Mouse (Mus musculus) B cell, adult 2 months (primary cell): ENCODE results near the gene CT030661.1.
A peak's percentile ranks its signal among the peaks of the same experiment; 100 is the strongest.
"Not testable (repeated sequence)": the region's sequence is repeated elsewhere in the genome, so short reads cannot be mapped to it uniquely, and the experiment has no call there.

ENCODE experiments used
- DNase-seq, 2 experiments: peaks; one replicate each; pipeline ENCODE4 v3.0.0; 2022

The CT030661.1 gene

DNA sequence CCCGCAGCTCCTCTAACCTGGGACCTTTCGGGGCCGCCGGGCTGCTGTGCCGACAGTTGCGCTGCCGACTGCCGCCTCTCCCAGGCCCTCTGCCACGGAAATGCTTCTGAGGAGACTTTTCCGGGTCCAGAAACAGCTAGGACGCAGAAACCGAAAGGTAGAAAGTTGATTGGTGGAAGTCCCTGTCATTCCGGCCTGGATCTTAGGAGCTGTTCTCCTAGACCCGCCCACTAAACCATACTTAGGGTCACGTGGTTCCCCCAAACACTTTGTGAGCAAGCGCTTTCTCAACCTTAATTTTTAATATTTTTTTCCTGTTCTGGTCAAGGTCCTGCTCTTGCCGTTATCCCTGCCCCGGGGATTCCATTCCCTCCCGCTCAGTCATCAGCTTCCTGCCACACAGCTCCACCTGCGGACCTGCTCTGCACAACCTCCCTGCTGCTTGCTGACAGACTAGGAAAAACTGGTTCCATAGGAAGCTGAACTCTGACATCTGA is at the start of gene CT030661.1:
Gene CT030661.1 (minus strand): TSS at position 108 of the 497 bp plus-strand sequence.
- peak; percentile 58 to 64 for DNase-seq

DNA sequence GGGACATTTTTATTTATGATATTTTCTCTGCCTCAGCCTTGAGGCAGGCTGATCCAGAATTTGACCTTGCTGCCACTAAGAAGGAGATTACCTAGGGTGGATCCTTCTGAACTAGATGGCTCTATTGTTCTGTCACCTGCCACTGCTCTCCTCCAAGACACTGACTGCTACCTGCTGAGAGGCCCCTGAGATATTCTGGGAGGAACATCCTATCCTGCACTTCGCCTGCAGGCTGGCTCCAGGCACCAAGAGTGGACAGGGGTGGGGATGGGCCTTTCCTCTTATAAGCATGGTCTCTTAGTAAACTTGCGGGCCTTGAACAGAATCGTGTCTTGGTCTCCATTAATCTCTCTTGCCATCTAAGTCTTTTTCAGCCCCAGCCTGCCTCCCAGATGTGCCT is 49.3 kb upstream of the CT030661.1 start:
- DNase-seq: no peak

DNA sequence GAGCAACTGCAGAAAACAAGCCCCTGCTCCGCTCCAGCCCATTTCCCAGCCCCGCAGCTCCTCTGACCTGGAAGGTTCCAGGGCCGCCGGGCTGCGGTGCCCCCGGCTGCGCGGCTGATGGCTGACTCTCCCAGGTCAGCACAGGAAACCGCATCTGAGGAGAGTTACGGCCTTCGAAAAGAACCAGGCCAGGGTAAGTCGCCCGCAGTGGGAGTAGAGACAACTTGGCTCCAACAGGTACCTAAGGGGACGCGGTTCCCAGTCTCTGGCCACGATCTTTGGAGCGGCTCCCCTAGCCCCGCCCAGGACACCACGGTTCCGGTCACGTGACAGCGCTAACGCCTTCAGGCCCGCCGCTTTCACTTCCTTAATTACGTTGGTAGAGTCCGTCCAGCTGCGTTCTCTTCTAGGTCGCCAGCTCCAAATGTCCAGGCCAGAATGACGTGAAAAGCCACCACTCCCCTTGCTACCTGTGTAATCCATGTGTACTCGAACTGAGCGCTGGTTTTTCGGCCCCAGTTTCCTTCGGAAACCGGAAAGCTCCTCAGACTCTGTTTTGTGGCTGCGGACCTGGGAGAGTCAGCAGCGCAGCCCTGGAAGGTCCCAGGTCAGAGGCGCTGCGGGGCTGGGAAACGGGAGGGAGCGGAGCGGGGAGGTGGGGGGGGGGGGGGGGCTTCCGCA is 46.6 kb upstream of the CT030661.1 start, which contains the start of the genes Zfp944 and Zfp758:
Gene Zfp944 (minus strand): TSS at position 300 of the 681 bp plus-strand sequence.
Gene Zfp758 (plus strand): TSS at position 353 of the 681 bp plus-strand sequence.
- peak; percentile 63 to 71 for DNase-seq

DNA sequence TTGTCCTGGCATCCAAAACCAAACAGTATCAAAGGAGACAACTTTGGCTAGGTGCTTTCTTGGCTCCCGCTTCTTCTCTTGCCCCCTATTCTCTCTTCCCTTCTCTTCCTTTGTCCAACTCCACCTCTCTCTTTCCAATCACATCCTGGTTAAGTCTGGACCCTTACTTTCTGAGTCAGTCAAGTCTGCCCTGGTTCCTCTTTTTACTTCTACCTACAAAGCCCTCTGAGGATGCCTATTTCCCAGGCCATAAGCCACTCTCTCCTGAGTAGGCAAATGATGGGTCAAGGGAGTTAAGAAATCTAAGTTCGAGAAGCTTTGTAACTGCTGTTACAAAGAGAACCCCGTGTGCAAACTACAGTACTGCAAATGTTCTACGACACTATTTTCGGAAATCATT is 45.9 kb upstream of the CT030661.1 start:
- peak; percentile 29 to 30 for DNase-seq

DNA sequence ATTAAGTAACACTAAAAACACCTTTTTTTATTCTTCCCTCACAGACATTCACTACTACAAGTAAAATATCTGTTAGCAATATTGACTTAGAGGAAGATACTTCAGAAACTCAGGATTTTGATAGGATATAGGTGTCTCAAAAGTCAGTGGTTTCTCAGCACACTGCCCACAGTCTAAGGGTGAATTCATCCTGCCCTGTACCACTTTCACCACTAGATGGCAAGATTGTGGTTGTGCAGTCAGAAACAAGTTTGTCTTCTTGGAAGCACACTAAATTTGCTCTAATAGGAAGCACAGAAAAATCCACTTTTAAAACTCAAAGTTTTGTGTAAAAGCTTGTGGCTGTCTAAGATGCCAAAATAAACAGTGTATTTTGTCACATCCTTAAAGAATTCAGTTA is 38.2 kb upstream of the CT030661.1 start:
- peak; percentile 53 to 66 for DNase-seq

DNA sequence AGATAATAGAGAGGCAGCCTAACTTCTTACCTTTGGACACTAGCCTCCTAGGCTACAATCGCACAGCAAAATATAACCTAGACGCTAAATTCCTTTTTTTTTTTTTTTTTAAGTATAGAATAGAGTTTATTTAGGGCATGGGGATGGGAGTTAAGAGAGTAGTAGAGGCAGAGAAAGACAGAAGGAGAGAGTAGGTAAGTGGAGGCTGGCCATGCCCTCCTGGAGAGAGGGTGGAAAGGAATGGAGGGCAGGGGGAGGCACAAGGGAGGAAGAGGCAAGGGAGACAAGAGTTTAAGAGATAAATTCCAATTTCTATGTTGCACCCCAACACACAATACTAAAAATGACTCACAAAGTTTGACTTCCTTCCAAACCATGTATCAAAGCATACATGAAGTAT is 610 bp upstream of the CT030661.1 start:
- not testable (repeated sequence) for DNase-seq

DNA sequence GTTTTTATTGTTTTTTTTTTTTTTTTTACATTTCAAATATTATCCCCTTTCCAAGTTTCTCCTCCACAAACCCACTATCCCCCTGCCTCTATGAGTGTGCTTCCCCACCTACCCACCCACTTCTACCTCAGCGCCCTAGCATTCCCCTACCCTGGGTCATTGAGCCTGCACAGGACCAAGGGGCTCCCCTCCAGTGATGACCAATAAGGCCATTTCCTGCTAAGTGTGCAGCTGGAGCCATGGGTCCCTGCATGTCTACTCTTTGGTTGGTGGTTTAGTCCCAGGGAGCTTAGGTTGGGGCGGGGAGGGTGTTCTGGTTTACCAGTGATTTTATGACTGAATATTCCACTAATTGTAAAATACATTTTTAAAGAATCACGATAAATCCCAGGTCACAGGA is 418 bp downstream of the CT030661.1 start:
- DNase-seq: peak in 1 of 2 experiments; percentile 2
